Mouse (Mus musculus): ENCODE measurements around the gene Pnmal2.

Gene Pnmal2

GRCm38 (mm10) chr7:16918014-16918413, 26.5 kb upstream of the Pnmal2 start:
- DNase-seq: peak; percentile 37 to 56

GRCm38 (mm10) chr7:16918670-16919069, 25.8 kb upstream of the Pnmal2 start:
- DNase-seq: no peak

- DNase-seq: no peak
Measured at GRCm38 (mm10) chr7:16919395-16920149, 24.9 kb upstream of the Pnmal2 start.

- no peak for DNase-seq
Measured at GRCm38 (mm10) chr7:16920150-16920579, 24.3 kb upstream of the Pnmal2 start.

GRCm38 (mm10) chr7:16920818-16921791, 23.4 kb upstream of the Pnmal2 start:
- DNase-seq: peak; percentile 58 to 63

GRCm38 (mm10) chr7:16921881-16922335, 22.6 kb upstream of the Pnmal2 start:
- peak in 1 of 2 experiments; percentile 62 for DNase-seq

- peak; percentile 49 to 69 for DNase-seq
Measured at GRCm38 (mm10) chr7:16922360-16922973, 22.0 kb upstream of the Pnmal2 start.

- DNase-seq: no peak
Measured at GRCm38 (mm10) chr7:16923283-16924036, 21.0 kb upstream of the Pnmal2 start.

GRCm38 (mm10) chr7:16924037-16924834, 20.2 kb upstream of the Pnmal2 start, which contains the start of gene Calm3:
TSS of gene Calm3 (minus strand) at chr7:16924114.
- DNase-seq: peak; percentile 99 to 100

GRCm38 (mm10) chr7:16928341-16928740, 16.1 kb upstream of the Pnmal2 start:
- DNase-seq: no peak

- DNase-seq: peak; percentile 82 to 86
Measured at GRCm38 (mm10) chr7:16930850-16931249, 13.6 kb upstream of the Pnmal2 start.

GRCm38 (mm10) chr7:16931968-16932627, 12.4 kb upstream of the Pnmal2 start:
- DNase-seq: peak; percentile 88 to 89

- DNase-seq: peak; percentile 75 to 79
Measured at GRCm38 (mm10) chr7:16932704-16933577, 11.5 kb upstream of the Pnmal2 start.

- peak in 1 of 2 experiments; percentile 47 for DNase-seq
Measured at GRCm38 (mm10) chr7:16937312-16937711, 7.2 kb upstream of the Pnmal2 start.

GRCm38 (mm10) chr7:16938117-16938791, 6.2 kb upstream of the Pnmal2 start:
- peak in 1 of 2 experiments; percentile 27 for DNase-seq

- peak; percentile 27 to 50 for DNase-seq
Measured at GRCm38 (mm10) chr7:16940292-16940691, 4.2 kb upstream of the Pnmal2 start.

GRCm38 (mm10) chr7:16942861-16943260, 1.6 kb upstream of the Pnmal2 start:
- no peak for DNase-seq

- peak in 1 of 2 experiments; percentile 39 for DNase-seq
Measured at GRCm38 (mm10) chr7:16944808-16945315, 380 bp downstream of the Pnmal2 start.

GRCm38 (mm10) chr7:16945419-16945818, 937 bp downstream of the Pnmal2 start:
- DNase-seq: peak; percentile 13 to 34

Data from kidney, postnatal 4 days (tissue).